21 mouse cellular contexts compared by ENCODE assay signal in the genomic region with DNA sequence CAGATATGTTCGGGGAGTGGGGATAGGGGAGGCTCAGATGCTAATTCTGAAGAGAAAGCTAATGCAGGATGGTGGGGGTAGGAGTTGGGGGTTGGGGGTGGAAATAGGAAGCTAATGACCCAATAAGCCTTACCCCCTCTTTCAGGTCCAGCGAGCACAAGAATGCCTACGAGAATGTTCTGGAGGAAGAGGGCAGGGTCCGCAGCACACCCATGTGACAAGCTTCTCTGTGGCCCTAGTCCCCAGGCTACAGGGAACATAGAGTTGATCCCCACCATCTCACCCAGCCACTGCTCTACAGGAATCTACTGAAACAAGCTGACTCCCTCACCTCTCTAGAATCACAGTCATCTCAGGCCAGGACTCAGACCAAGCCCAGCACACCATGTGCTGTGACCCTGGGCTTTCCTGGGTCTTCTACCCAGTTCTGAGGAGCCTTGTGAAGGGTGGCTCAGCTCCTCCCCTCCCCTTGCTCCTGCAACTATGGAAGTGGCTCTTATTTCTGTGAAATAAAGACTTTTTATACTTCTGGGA. TPM values are rescaled to one million over a fixed set of nuclear protein-coding genes. Genes with fewer than 3 reads are reported as not detected.
DNase-seq lines count a peak whose midpoint lies in the region; ATAC-seq and TF ChIP-seq lines count a peak whose summit lies in the region.
"Had no signal": no experiment of that assay in that cellular context is flagged by ENCODE, and none has a peak within 500 bp of the region (broad histone marks: within the 10 kb centered on the region; RNA-seq: fewer than 3 reads in every experiment).

No protein-coding gene starts in this region.

- no peak for DNase-seq in heart, postnatal 4 days
- peak; percentile 66 for DNase-seq in kidney, adult 18-20 months
- DNase-seq in kidney, postnatal 0 days (ENCODE audit: low spot score), result peak; percentile 50
- DNase-seq in lung, postnatal 14 days, result no peak
- DNase-seq in B cell, adult 2 months, result no peak
- DNase-seq: adrenal gland, postnatal 25 days; cerebellum, adult 8-10 months; layer of hippocampus, adult 9-11 months; thymus, adult 18-20 months had no signal

- H3K27me3 ChIP-seq in heart, embryonic 11.5 days (ENCODE audit: control insufficient read depth, insufficient read depth, low read length), result peaks cover 38% of the 10 kb centered on the region
- no peaks in the 10 kb centered on the region for H3K27me3 ChIP-seq in kidney, postnatal 0 days (ENCODE audit: insufficient read depth, low read length)
- H3K27me3 ChIP-seq in liver, embryonic 15.5 days, result 0 out of 2 replicates have a peak, but pooled peaks cover 6% of the 10 kb centered on the region
- H3K27me3 ChIP-seq: megakaryocyte, embryonic 14.5 days; Patski had no signal

- H3K4me3 ChIP-seq in heart, embryonic 11.5 days (ENCODE audit: low read depth, low read length), result no peak overlapping the region; the same call in 1 of the 2 replicates
- H3K4me3 ChIP-seq in kidney, postnatal 0 days (replicated peaks; ENCODE audit: low read depth, low read length), result no peak overlapping the region
- H3K4me3 ChIP-seq in liver, embryonic 15.5 days (replicated peaks), result peak overlapping the region; percentile 4; the same call in 1 of the 2 replicates
- H3K4me3 ChIP-seq: forebrain, embryonic 13.5 days; megakaryocyte, embryonic 14.5 days had no signal

- WGBS in heart, embryonic 11.5 days (ENCODE audit: insufficient replicate concordance), result 82% methylated on average over 4 of the region's 4 CpGs
- WGBS in kidney, postnatal 0 days, result 57% methylated on average over 4 of the region's 4 CpGs
- WGBS in liver, embryonic 15.5 days (ENCODE audit: insufficient replicate concordance), result 67% methylated on average over 4 of the region's 4 CpGs

- H3K27ac ChIP-seq in heart, embryonic 11.5 days (ENCODE audit: low read depth, low read length), result 0 out of 2 replicates have a peak overlapping the region, but pooled peaks have one; percentile 15
- peak overlapping the region; percentile 76 for H3K27ac ChIP-seq in kidney, postnatal 0 days
- peak overlapping the region; percentile 96 for H3K27ac ChIP-seq in liver, embryonic 15.5 days (replicated peaks)
- H3K27ac ChIP-seq: forebrain, embryonic 13.5 days; hindbrain, embryonic 14.5 days had no signal

- no peaks in the 10 kb centered on the region for H3K36me3 ChIP-seq in heart, embryonic 11.5 days (ENCODE audit: control insufficient read depth, insufficient read depth, low read length)
- H3K36me3 ChIP-seq in kidney, postnatal 0 days (ENCODE audit: insufficient read depth, low read length), result no peaks in the 10 kb centered on the region
- H3K36me3 ChIP-seq in liver, embryonic 15.5 days (replicated peaks), result no peaks in the 10 kb centered on the region

- ATAC-seq in heart, embryonic 11.5 days (replicated peaks; ENCODE audit: insufficient number of reproducible peaks, low FRiP score, low TSS enrichment), result no peak
- peak; percentile 30; the same call in 1 of the 2 replicates for ATAC-seq in kidney, postnatal 0 days (replicated peaks; ENCODE audit: low FRiP score, low read depth)
- ATAC-seq in liver, embryonic 15.5 days (ENCODE audit: insufficient read depth), result no peak
- ATAC-seq: activated CD4-positive, CD25-positive, alpha-beta regulatory T cell, adult 4 months; forebrain, embryonic 13.5 days; intestine, postnatal 0 days; lung, postnatal 0 days; midbrain, embryonic 16.5 days; Patski had no signal

- H3K4me2 ChIP-seq in heart, embryonic 11.5 days, result peak overlapping the region; percentile 39; the same call in 1 of the 2 replicates
- H3K4me2 ChIP-seq in kidney, postnatal 0 days (ENCODE audit: low read length), result no peak overlapping the region
- H3K4me2 ChIP-seq in liver, embryonic 15.5 days, result peak overlapping the region; percentile 89
- H3K4me2 ChIP-seq: forebrain, embryonic 13.5 days; hindbrain, embryonic 14.5 days had no signal

- H3K4me1 ChIP-seq in heart, embryonic 11.5 days (ENCODE audit: control insufficient read depth, insufficient read depth, low read length), result peaks cover 13% of the 10 kb centered on the region
- H3K4me1 ChIP-seq in kidney, postnatal 0 days (replicated peaks; ENCODE audit: insufficient read depth, low read length), result peaks cover 6% of the 10 kb centered on the region; the same call in 1 of the 2 replicates
- peaks cover 96% of the 10 kb centered on the region for H3K4me1 ChIP-seq in liver, embryonic 15.5 days (replicated peaks)

- H3K9me3 ChIP-seq in heart, embryonic 11.5 days (replicated peaks; ENCODE audit: control insufficient read depth, low read length), result no peaks in the 10 kb centered on the region
- H3K9me3 ChIP-seq in kidney, postnatal 0 days (replicated peaks; ENCODE audit: low read length), result no peaks in the 10 kb centered on the region
- H3K9me3 ChIP-seq in liver, embryonic 15.5 days (replicated peaks), result no peaks in the 10 kb centered on the region
- H3K9me3 ChIP-seq: forebrain, embryonic 13.5 days; megakaryocyte, embryonic 14.5 days had no signal

- no peak for TF ChIP-seq CTCF in kidney, postnatal 0 days (IDR thresholded peaks at IDR 0.05; ENCODE audit: low read depth)

- H3K9ac ChIP-seq in heart, embryonic 11.5 days (ENCODE audit: low read depth, low read length), result no peak overlapping the region; the same call in 1 of the 2 replicates
- H3K9ac ChIP-seq in kidney, postnatal 0 days (ENCODE audit: low read depth, low read length), result no peak overlapping the region
- H3K9ac ChIP-seq in liver, embryonic 15.5 days, result peak overlapping the region; percentile 71
- H3K9ac ChIP-seq: forebrain, embryonic 13.5 days; hindbrain, embryonic 14.5 days had no signal

RNA-seq across cellular contexts. Expression of gene Pdzk1ip1, which starts 4.9 kb away (rescaled TPM):
- polyA plus RNA-seq in heart, embryonic 11.5 days (2014; fragmentation: Nextera tagmentation; extraction: Ambion mirVana), result 57.3 and 66.1 TPM in 2 replicates
- under 1 TPM; 0.72 to 0.93 TPM for total RNA-seq in heart, postnatal 4 days (2021)
- polyA plus RNA-seq in kidney, postnatal 0 days (2015; fragmentation: Nextera tagmentation; extraction: Ambion mirVana), result 681 and 685 TPM in 2 replicates
- 25.4 and 25.5 TPM in 2 replicates for polyA plus RNA-seq in liver, embryonic 15.5 days (2015; fragmentation: Nextera tagmentation; extraction: Ambion mirVana)
- polyA plus RNA-seq: C2C12 had no signal

RNA-seq across cellular contexts. Expression of gene Tal1, which starts 37.2 kb away (rescaled TPM):
- 10.1 and 14.1 TPM in 2 replicates for polyA plus RNA-seq in heart, embryonic 11.5 days (2014; fragmentation: Nextera tagmentation; extraction: Ambion mirVana)
- total RNA-seq in heart, postnatal 4 days (2021), result 1 to 10 TPM; 5.5 to 7.0 TPM
- 1.0 and 1.1 TPM in 2 replicates for polyA plus RNA-seq in kidney, postnatal 0 days (2015; fragmentation: Nextera tagmentation; extraction: Ambion mirVana)
- 26.5 and 31.0 TPM in 2 replicates for polyA plus RNA-seq in liver, embryonic 15.5 days (2015; fragmentation: Nextera tagmentation; extraction: Ambion mirVana)
- polyA plus RNA-seq: activated CD4-positive, CD25-positive, alpha-beta regulatory T cell, adult 4 months had no signal

RNA-seq across cellular contexts. Expression of gene Cyp4x1, which starts 40.7 kb away (rescaled TPM):
- 0.10 and 0.21 TPM in 2 replicates for polyA plus RNA-seq in heart, embryonic 11.5 days (2014; fragmentation: Nextera tagmentation; extraction: Ambion mirVana)
- not detected for total RNA-seq in heart, postnatal 4 days (2021)
- 0.20 and 0.21 TPM in 2 replicates for polyA plus RNA-seq in kidney, postnatal 0 days (2015; fragmentation: Nextera tagmentation; extraction: Ambion mirVana)
- polyA plus RNA-seq in liver, embryonic 15.5 days (2015; fragmentation: Nextera tagmentation; extraction: Ambion mirVana), result 0.05 TPM in 1 of 2 replicates, not detected in the other
- total RNA-seq: adrenal gland, postnatal 25 days had no signal
- polyA plus RNA-seq: activated CD4-positive, CD25-positive, alpha-beta regulatory T cell, adult 4 months; C2C12; heart, postnatal 0 days; lung, postnatal 0 days; Patski had no signal

Comparison
In these comparisons a context has a peak if more than half of its experiments do, and no peak if none do; other contexts are left out.
1. H3K27ac ChIP-seq: peak in every context shown above with its lines; median percentile 96 in liver, embryonic 15.5 days; 76 in kidney, postnatal 0 days; 15 in heart, embryonic 11.5 days.
2. DNase-seq: peak in kidney, adult 18-20 months (single experiment) and kidney, postnatal 0 days (single experiment); none in heart, postnatal 4 days (single experiment), lung, postnatal 14 days (single experiment) and B cell, adult 2 months (0 of 2).
3. RNA of gene Pdzk1ip1, which starts 4.9 kb away (polyA plus RNA-seq): 681 to 685 TPM in kidney, postnatal 0 days; 57.3 to 66.1 TPM in heart, embryonic 11.5 days and 25.4 to 25.5 TPM in liver, embryonic 15.5 days; every median in the first group is over 10 times any median in the second.